Mouse (Mus musculus): ENCODE results near the gene Polr3c. TPM values are rescaled to one million over a fixed set of nuclear protein-coding genes. Genes with fewer than 3 reads are reported as not detected.
A peak's percentile ranks its signal among the peaks of the same experiment; 100 is the strongest.
"Not testable (repeated sequence)": the region's sequence is repeated elsewhere in the genome, so short reads cannot be mapped to it uniquely, and the experiment has no call there.

The Polr3c gene
- 33.7 and 33.8 TPM in 2 replicates for polyA plus RNA-seq (2015; fragmentation: Nextera tagmentation; extraction: Ambion mirVana)

- Histone ChIP-seq H3K4me3 (peak within 1 kb of the TSS; percentile 79), H3K9ac (peak within 1 kb of the TSS; percentile 79), H3K36me3 (replicated peaks) (peaks cover 8% of the 10 kb centered on the region; the same call in 1 of the 2 replicates), H3K27ac (peak within 1 kb of the TSS; percentile 86), H3K9me3 (no peaks in the 10 kb centered on the region), H3K27me3 (replicated peaks) (no peaks in the 10 kb centered on the region), H3K4me2 (peak within 1 kb of the TSS; percentile 59), H3K4me1 (peaks cover 39% of the 10 kb centered on the region)
- ATAC-seq (replicated peaks) = peak; percentile 98
- under 1% methylated on average over 51 of the region's 52 CpGs for WGBS
These were observed at the start of gene Polr3c, which contains the start of gene Rnf115 for GRCm38 (mm10) chr3:96727343-96727827. Gene Polr3c, minus strand, starts transcription at chr3:96727628. Gene Rnf115, plus strand, starts transcription at chr3:96727664.

- ATAC-seq (replicated peaks) = no peak
- Histone ChIP-seq H3K27me3 (replicated peaks) (no peaks in the 10 kb centered on the region), H3K27ac (no peak overlapping the region), H3K9ac (no peak overlapping the region), H3K4me1 (no peaks in the 10 kb centered on the region), H3K36me3 (replicated peaks) (no peaks in the 10 kb centered on the region), H3K4me2 (no peak overlapping the region), H3K4me3 (no peak overlapping the region), H3K9me3 (no peaks in the 10 kb centered on the region)
- WGBS = 86% methylated on average over 3 of the region's 3 CpGs
These were observed 49.7 kb upstream of the Polr3c start for GRCm38 (mm10) chr3:96777120-96777519.

- Histone ChIP-seq H3K4me1 (no peaks in the 10 kb centered on the region), H3K9ac (no peak overlapping the region), H3K27ac (no peak overlapping the region), H3K36me3 (replicated peaks) (no peaks in the 10 kb centered on the region), H3K27me3 (replicated peaks) (no peaks in the 10 kb centered on the region), H3K4me3 (no peak overlapping the region), H3K9me3 (no peaks in the 10 kb centered on the region), H3K4me2 (no peak overlapping the region)
- no peak for ATAC-seq (replicated peaks)
- WGBS = 63% methylated on average over 1 of the region's 1 CpGs
These were observed 45.5 kb upstream of the Polr3c start for GRCm38 (mm10) chr3:96772949-96773348.

- Histone ChIP-seq H3K36me3 (replicated peaks) (no peaks in the 10 kb centered on the region), H3K27me3 (replicated peaks) (no peaks in the 10 kb centered on the region), H3K4me3 (no peak overlapping the region), H3K9me3 (no peaks in the 10 kb centered on the region), H3K9ac (no peak overlapping the region), H3K4me1 (peaks cover 4% of the 10 kb centered on the region; the same call in 1 of the 2 replicates), H3K4me2 (no peak overlapping the region), H3K27ac (no peak overlapping the region)
- 92% methylated on average over 5 of the region's 5 CpGs for WGBS
- no peak for ATAC-seq (replicated peaks)
These were observed 42.5 kb upstream of the Polr3c start for GRCm38 (mm10) chr3:96769971-96770370.

GRCm38 (mm10) chr3:96764528-96764927 is 37.1 kb upstream of the Polr3c start:
- H3K4me1 ChIP-seq = peaks cover 4% of the 10 kb centered on the region; the same call in 1 of the 2 replicates
- no peaks in the 10 kb centered on the region for H3K9me3 ChIP-seq
- no peaks in the 10 kb centered on the region for H3K36me3 ChIP-seq (replicated peaks)
- WGBS = 88% methylated on average over 1 of the region's 1 CpGs
- no peak overlapping the region for H3K9ac ChIP-seq
- ATAC-seq (replicated peaks) = no peak
- H3K27me3 ChIP-seq (replicated peaks) = no peaks in the 10 kb centered on the region
- H3K27ac ChIP-seq = no peak overlapping the region
- H3K4me3 ChIP-seq = no peak overlapping the region
- H3K4me2 ChIP-seq = no peak overlapping the region

GRCm38 (mm10) chr3:96759695-96760094 is 32.3 kb upstream of the Polr3c start:
- no peak overlapping the region for H3K4me2 ChIP-seq
- no peaks in the 10 kb centered on the region for H3K4me1 ChIP-seq
- ATAC-seq (replicated peaks) = no peak
- no peak overlapping the region for H3K9ac ChIP-seq
- no peaks in the 10 kb centered on the region for H3K27me3 ChIP-seq (replicated peaks)
- H3K36me3 ChIP-seq (replicated peaks) = no peaks in the 10 kb centered on the region
- no peaks in the 10 kb centered on the region for H3K9me3 ChIP-seq
- H3K27ac ChIP-seq = no peak overlapping the region
- H3K4me3 ChIP-seq = no peak overlapping the region
- whole genome bisulfite sequencing = 96% methylated on average over 4 of the region's 4 CpGs

GRCm38 (mm10) chr3:96757691-96758090 is 30.3 kb upstream of the Polr3c start:
- Histone ChIP-seq H3K9ac (no peak overlapping the region), H3K36me3 (replicated peaks) (no peaks in the 10 kb centered on the region), H3K4me3 (no peak overlapping the region), H3K27me3 (replicated peaks) (no peaks in the 10 kb centered on the region), H3K4me1 (no peaks in the 10 kb centered on the region), H3K9me3 (no peaks in the 10 kb centered on the region), H3K4me2 (no peak overlapping the region), H3K27ac (no peak overlapping the region)
- no peak for ATAC-seq (replicated peaks)
- WGBS = 57% methylated on average over 7 of the region's 7 CpGs

GRCm38 (mm10) chr3:96755935-96756334 is 28.5 kb upstream of the Polr3c start:
- H3K36me3 ChIP-seq (replicated peaks) = no peaks in the 10 kb centered on the region
- H3K4me1 ChIP-seq = no peaks in the 10 kb centered on the region
- H3K27me3 ChIP-seq (replicated peaks) = no peaks in the 10 kb centered on the region
- ATAC-seq (replicated peaks) = no peak
- H3K4me3 ChIP-seq = no peak overlapping the region
- H3K9ac ChIP-seq = no peak overlapping the region
- 97% methylated on average over 1 of the region's 1 CpGs for WGBS
- H3K9me3 ChIP-seq = no peaks in the 10 kb centered on the region
- H3K27ac ChIP-seq = no peak overlapping the region
- H3K4me2 ChIP-seq = no peak overlapping the region

GRCm38 (mm10) chr3:96746829-96747228 is 19.4 kb upstream of the Polr3c start:
- Histone ChIP-seq H3K9ac (no peak overlapping the region), H3K4me1 (no peaks in the 10 kb centered on the region), H3K36me3 (replicated peaks) (no peaks in the 10 kb centered on the region), H3K27me3 (replicated peaks) (no peaks in the 10 kb centered on the region), H3K4me2 (no peak overlapping the region), H3K27ac (no peak overlapping the region), H3K4me3 (no peak overlapping the region), H3K9me3 (no peaks in the 10 kb centered on the region)
- no peak for ATAC-seq (replicated peaks)
- whole genome bisulfite sequencing = 85% methylated on average over 1 of the region's 1 CpGs

- Histone ChIP-seq H3K4me2 (no peak overlapping the region), H3K36me3 (replicated peaks) (no peaks in the 10 kb centered on the region), H3K4me1 (no peaks in the 10 kb centered on the region), H3K9ac (no peak overlapping the region), H3K4me3 (no peak overlapping the region), H3K27ac (no peak overlapping the region), H3K27me3 (replicated peaks) (no peaks in the 10 kb centered on the region), H3K9me3 (no peaks in the 10 kb centered on the region)
- no peak for ATAC-seq (replicated peaks)
- WGBS = 96% methylated on average over 3 of the region's 3 CpGs
These were observed 16.9 kb upstream of the Polr3c start for GRCm38 (mm10) chr3:96744348-96744747.

GRCm38 (mm10) chr3:96740279-96740678 is 12.9 kb upstream of the Polr3c start:
- not testable (repeated sequence) for H3K27ac ChIP-seq; ATAC-seq (replicated peaks); H3K36me3 ChIP-seq (replicated peaks); H3K4me2 ChIP-seq; H3K9me3 ChIP-seq; H3K4me1 ChIP-seq; H3K9ac ChIP-seq; H3K27me3 ChIP-seq (replicated peaks); H3K4me3 ChIP-seq

GRCm38 (mm10) chr3:96737995-96738394 is 10.6 kb upstream of the Polr3c start:
- Histone ChIP-seq H3K27ac (no peak overlapping the region), H3K36me3 (replicated peaks) (no peaks in the 10 kb centered on the region), H3K27me3 (replicated peaks) (no peaks in the 10 kb centered on the region), H3K4me1 (no peaks in the 10 kb centered on the region), H3K9ac (no peak overlapping the region), H3K4me3 (no peak overlapping the region), H3K9me3 (no peaks in the 10 kb centered on the region), H3K4me2 (no peak overlapping the region)
- WGBS = 84% methylated on average over 1 of the region's 1 CpGs
- no peak for ATAC-seq (replicated peaks)

GRCm38 (mm10) chr3:96737013-96737740 is 9.7 kb upstream of the Polr3c start:
- ATAC-seq (replicated peaks) = no peak

More at GRCm38 (mm10) chr3:96737013-96737740, 9.7 kb upstream of the Polr3c start:
- H3K9ac ChIP-seq = no peak overlapping the region
- WGBS = 57% methylated on average over 1 of the region's 1 CpGs
- no peaks in the 10 kb centered on the region for H3K36me3 ChIP-seq (replicated peaks)
- no peaks in the 10 kb centered on the region for H3K9me3 ChIP-seq
- no peak overlapping the region for H3K4me3 ChIP-seq
- no peak overlapping the region for H3K4me2 ChIP-seq
- no peaks in the 10 kb centered on the region for H3K27me3 ChIP-seq (replicated peaks)
- H3K4me1 ChIP-seq = no peaks in the 10 kb centered on the region
- no peak overlapping the region for H3K27ac ChIP-seq

All from midbrain, embryonic 15.5 days (tissue).